Mouse (Mus musculus) testis, adult 10 weeks (tissue): Measurements from ENCODE around the gene Htatsf1. TPM values are rescaled to one million over a fixed set of nuclear protein-coding genes. Genes with fewer than 3 reads are reported as not detected.

Source experiments
- polyA plus RNA-seq: library from polyadenylated mRNA; stranded (reverse); fragments of 350-450 nt; fragmentation: Illumina TruSeq; extraction: RNeasy Lipid Tissue Mini Kit (QIAGEN cat#74804); gene quantifications from one replicate; pipeline ENCODE4 v1.2.3, GENCODE M21; 2014; ENCODE audit warnings: low read depth, low replicate concordance

The Htatsf1 gene
- 66.1 TPM for polyA plus RNA-seq

GRCm38 (mm10) chrX:57053174-57053992 lies at the start of gene Htatsf1:
TSS of gene Htatsf1 (plus strand) at chrX:57053583.

GRCm38 (mm10) chrX:57042774-57043173 lies 10.6 kb upstream of the Htatsf1 start, which contains the start of gene Brs3:
TSS of gene Brs3 (plus strand) at chrX:57043074.

GRCm38 (mm10) chrX:57087806-57088205 lies 34.4 kb downstream of the Htatsf1 start, which contains the start of gene Vgll1:
TSS of gene Vgll1 (plus strand) at chrX:57088106.

Other genes with a start within 250 kb of the Htatsf1 start
- 66.3 TPM for gene Map7d3, start 231.3 kb upstream of the Htatsf1 start, polyA plus RNA-seq
- gene Adgrg4, start 183.4 kb upstream of the Htatsf1 start, polyA plus RNA-seq, result 0.14 TPM
- gene Brs3, start 10.5 kb upstream of the Htatsf1 start, polyA plus RNA-seq, result not detected
- 1.2 TPM for gene Vgll1, start 34.5 kb downstream of the Htatsf1 start, polyA plus RNA-seq
- gene Cd40lg, start 158.6 kb downstream of the Htatsf1 start, polyA plus RNA-seq, result 0.28 TPM